Mouse (Mus musculus) small intestine, adult 2 months (tissue): ENCODE measurements around the gene Agbl2. TPM values are rescaled to one million over a fixed set of nuclear protein-coding genes. Genes with fewer than 3 reads are reported as not detected.

ENCODE experiments used
- H3K27ac ChIP-seq: fragments of 200-500 bp; 2 replicates; pipeline ENCODE4 v1.5.1; 2012; ENCODE audit warnings: low read depth, low read length, control low read depth, inconsistent platforms; ENCODE audit not compliant: insufficient read depth
- H3K27me3 ChIP-seq: fragments of 200-500 bp; 2 replicates; pipeline ENCODE4 v1.6.1; 2012; ENCODE audit warnings: mild to moderate bottlenecking, moderate library complexity, low read length, inconsistent platforms; ENCODE audit not compliant: control insufficient read depth, insufficient read depth
- H3K36me3 ChIP-seq: fragments of 200-500 bp; 2 replicates; pipeline ENCODE4 v1.6.1; 2012; ENCODE audit warnings: mild to moderate bottlenecking, low read length, control low read depth, inconsistent platforms; ENCODE audit not compliant: control insufficient read depth, insufficient read depth
- H3K4me1 ChIP-seq: fragments of 200-500 bp; 2 replicates; pipeline ENCODE4 v1.6.1; 2012; ENCODE audit warnings: low read length, inconsistent platforms, mixed read lengths; ENCODE audit not compliant: control insufficient read depth, insufficient read depth, insufficient read length
- H3K4me3 ChIP-seq: fragments of 200-500 bp; 2 replicates; pipeline ENCODE4 v1.5.1; 2012; ENCODE audit warnings: low read depth, mild to moderate bottlenecking, control low read depth, inconsistent platforms, low read length, moderate library complexity
- CTCF ChIP-seq: fragments of 200-500 bp; IDR thresholded peaks from 2 replicates; pipeline ENCODE4 v1.5.1; 2012; ENCODE audit warnings: low read depth, mild to moderate bottlenecking, control low read depth, inconsistent platforms, low read length, moderate library complexity, mixed read lengths; ENCODE audit not compliant: insufficient replicate concordance, insufficient read length; ENCODE audit errors: extremely low read depth
- POLR2A ChIP-seq: fragments of 200-500 bp; IDR thresholded peaks from 2 replicates; pipeline ENCODE4 v1.6.1; 2012; ENCODE audit warnings: low read depth, mild to moderate bottlenecking, control low read depth, inconsistent platforms, low read length, moderate library complexity
- WGBS: fragments of 180-500 bp; shearing (Covaris S2); methylation state at CpG from one replicate; pipeline ENCODE4 v1.1.7; 2018; 5-methylcytosine and 5-hydroxymethylcytosine counted together
- polyA plus RNA-seq: library from polyadenylated mRNA; depleted of rRNA; stranded (reverse); fragments of >200 nt; gene quantifications from 2 replicates; pipeline ENCODE4 v1.2.3, GENCODE M21; 2012

Agbl2 gene
- polyA plus RNA-seq, 1 experiment, result 0.22 TPM

DNA sequence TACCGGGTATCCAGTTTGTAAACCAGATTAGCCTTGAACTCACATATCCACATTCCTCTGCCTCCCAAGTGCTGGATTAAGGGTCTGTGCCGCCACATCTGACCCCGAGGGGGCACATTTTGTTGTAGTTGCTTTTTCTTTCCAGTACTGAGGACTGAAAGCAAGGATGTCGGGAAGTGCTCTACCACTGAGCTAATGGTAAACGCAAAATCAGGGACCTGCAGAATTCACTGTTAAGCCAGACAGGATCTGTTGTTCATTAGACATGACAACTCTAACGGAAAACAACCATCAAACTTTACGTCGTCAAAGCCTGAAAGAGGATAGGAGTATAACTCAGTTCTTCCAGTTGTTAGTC is 64.0 kb downstream of the Agbl2 start:
- Histone ChIP-seq H3K36me3 (peaks cover 18% of the 10 kb centered on the region), H3K4me1 (peaks cover 15% of the 10 kb centered on the region), H3K4me3 (peak overlapping the region; percentile 51), H3K27ac (peak overlapping the region; percentile 98), H3K27me3 (no peaks in the 10 kb centered on the region)
- WGBS, result 2% methylated on average over 8 of the region's 8 CpGs
- TF ChIP-seq CTCF (no peak), POLR2A (no peak)

DNA sequence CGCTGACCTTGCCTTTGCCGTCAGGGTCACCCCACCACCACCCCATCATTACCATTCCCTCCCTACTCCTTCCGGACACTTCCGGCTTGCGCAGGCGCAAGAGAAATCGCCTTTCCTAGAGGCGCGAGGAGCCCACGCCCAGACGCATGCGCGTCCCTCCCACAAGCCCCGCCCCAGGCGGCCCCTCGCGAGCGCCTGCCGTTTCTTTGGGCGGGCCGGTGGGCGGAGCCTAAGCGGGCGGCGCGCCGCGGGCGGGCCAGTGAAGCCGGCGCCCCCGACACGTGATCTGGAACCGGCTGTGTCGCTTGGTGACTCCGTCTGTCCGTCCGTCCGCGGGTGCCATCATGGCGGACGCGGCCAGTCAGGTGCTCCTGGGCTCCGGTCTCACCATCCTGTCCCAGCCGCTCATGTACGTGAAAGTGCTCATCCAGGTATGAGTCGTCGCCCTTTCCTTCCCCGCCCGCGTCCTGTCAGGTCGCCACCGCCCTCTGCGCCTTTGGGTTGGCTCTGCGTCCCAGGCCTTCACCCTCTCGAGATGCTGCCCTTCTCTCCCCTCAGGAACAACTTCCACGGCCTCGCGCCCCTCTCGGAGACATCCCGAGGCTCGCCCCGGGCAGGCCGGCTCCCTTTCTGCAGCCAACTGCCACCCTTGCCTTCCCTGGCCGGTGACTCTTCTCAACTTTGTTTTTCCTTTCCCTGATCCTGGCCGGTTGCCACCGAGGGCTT is 64.6 kb downstream of the Agbl2 start, which contains the start of gene Mtch2:
Gene Mtch2, plus strand, starts transcription at position 201 of the 726 bp plus-strand sequence.
- Histone ChIP-seq H3K27me3 (no peaks in the 10 kb centered on the region), H3K4me3 (peak within 1 kb of the TSS; percentile 79), H3K36me3 (peaks cover 22% of the 10 kb centered on the region), H3K4me1 (peaks cover 15% of the 10 kb centered on the region), H3K27ac (peak within 1 kb of the TSS; percentile 98)
- peak; percentile 65 for TF ChIP-seq POLR2A
- no peak for TF ChIP-seq CTCF
- under 1% methylated on average over 64 of the region's 67 CpGs for WGBS

GRCm38 (mm10) chr2:90847681-90848050 is 65.1 kb downstream of the Agbl2 start:
- TF ChIP-seq POLR2A, result no peak
- H3K27ac ChIP-seq, result peak overlapping the region; percentile 81
- H3K27me3 ChIP-seq, result no peaks in the 10 kb centered on the region
- peaks cover 15% of the 10 kb centered on the region for H3K4me1 ChIP-seq
- WGBS, result under 1% methylated on average over 13 of the region's 13 CpGs
- H3K36me3 ChIP-seq, result peaks cover 27% of the 10 kb centered on the region
- peak overlapping the region; percentile 79 for H3K4me3 ChIP-seq

DNA sequence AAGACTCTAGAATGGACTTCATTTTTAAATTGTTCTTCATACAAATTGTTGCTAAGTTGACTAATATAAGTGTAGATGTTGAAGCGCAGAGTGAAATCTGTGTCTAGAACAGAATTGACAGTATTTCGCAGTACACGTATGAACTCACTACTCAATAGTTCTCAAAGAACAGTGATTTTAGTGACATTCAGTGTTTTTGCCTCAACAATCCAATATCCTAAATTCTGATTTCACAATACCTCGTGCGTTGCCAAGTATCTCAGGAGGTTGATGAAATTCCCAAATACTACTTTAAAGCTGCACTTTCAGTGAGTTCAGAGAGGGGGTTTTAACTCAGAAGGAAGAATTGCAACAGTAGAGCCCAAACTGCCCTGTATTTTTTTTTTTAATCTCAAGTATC is 65.8 kb downstream of the Agbl2 start:
- 31% methylated on average over 5 of the region's 5 CpGs for WGBS
- peaks cover 33% of the 10 kb centered on the region for H3K36me3 ChIP-seq
- TF ChIP-seq CTCF (no peak), POLR2A (no peak)
- no peaks in the 10 kb centered on the region for H3K27me3 ChIP-seq
- H3K27ac ChIP-seq, result peak overlapping the region; percentile 46; the same call in 1 of the 2 replicates
- H3K4me1 ChIP-seq, result peaks cover 15% of the 10 kb centered on the region
- H3K4me3 ChIP-seq, result no peak overlapping the region

DNA sequence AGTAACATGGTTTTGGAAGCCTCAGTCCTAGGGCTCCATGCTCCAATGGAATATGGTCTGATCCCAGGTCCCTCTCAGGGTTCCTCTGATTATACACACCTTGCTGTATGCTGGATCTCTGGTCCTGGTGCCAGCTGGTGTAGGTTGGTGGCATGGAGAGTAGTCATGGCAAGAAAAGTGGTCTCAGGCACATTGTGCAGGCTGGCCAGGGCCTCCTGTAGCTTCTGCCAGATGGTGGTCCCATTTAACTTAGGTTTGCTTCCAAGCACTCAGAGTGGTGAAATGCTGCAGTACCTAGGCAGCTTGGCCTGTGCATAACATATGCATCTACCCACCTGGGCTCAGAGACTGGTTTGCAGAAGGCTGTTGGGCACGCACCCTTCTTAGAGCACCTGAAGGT is 67.9 kb downstream of the Agbl2 start:
- peaks cover 51% of the 10 kb centered on the region for H3K36me3 ChIP-seq
- peaks cover 11% of the 10 kb centered on the region for H3K4me1 ChIP-seq
- TF ChIP-seq CTCF (no peak), POLR2A (no peak)
- no peak overlapping the region for H3K27ac ChIP-seq
- WGBS, result 100% methylated on average over 1 of the region's 1 CpGs
- no peaks in the 10 kb centered on the region for H3K27me3 ChIP-seq
- no peak overlapping the region for H3K4me3 ChIP-seq

- no peak for TF ChIP-seq POLR2A
- no peak for TF ChIP-seq CTCF
- Histone ChIP-seq H3K4me3 (no peak overlapping the region), H3K36me3 (peaks cover 64% of the 10 kb centered on the region), H3K27me3 (no peaks in the 10 kb centered on the region), H3K4me1 (no peaks in the 10 kb centered on the region), H3K27ac (no peak overlapping the region)
- WGBS, result 90% methylated on average over 2 of the region's 2 CpGs
Measured at GRCm38 (mm10) chr2:90861486-90861885, 79.0 kb downstream of the Agbl2 start.

DNA sequence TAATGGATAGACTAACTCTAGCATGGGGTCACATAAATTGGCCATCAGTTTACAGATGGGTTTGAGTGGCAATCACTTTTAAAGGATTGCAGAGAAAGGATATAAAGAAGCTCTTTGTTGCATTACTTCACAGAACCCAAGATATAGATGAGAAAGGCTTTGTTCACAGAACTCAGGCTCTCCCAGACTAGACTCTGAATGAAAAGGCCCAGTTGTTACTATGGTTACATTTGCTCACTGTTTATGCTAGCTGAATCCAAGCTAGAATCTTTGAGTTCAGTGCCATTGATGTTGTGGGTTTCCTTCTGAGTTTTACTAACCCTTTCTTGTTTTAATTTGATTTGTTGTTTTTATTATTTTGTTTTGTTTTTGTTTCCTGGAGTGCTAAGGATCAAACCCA is 81.7 kb downstream of the Agbl2 start:
- TF ChIP-seq CTCF, result no peak
- no peak for TF ChIP-seq POLR2A
- H3K36me3 ChIP-seq, result peaks cover 63% of the 10 kb centered on the region
- no peaks in the 10 kb centered on the region for H3K27me3 ChIP-seq
- no peaks in the 10 kb centered on the region for H3K4me1 ChIP-seq
- no peak overlapping the region for H3K27ac ChIP-seq
- no peak overlapping the region for H3K4me3 ChIP-seq
